Comparison of ENCODE assay signal across 24 mouse cellular contexts in the genomic region with DNA sequence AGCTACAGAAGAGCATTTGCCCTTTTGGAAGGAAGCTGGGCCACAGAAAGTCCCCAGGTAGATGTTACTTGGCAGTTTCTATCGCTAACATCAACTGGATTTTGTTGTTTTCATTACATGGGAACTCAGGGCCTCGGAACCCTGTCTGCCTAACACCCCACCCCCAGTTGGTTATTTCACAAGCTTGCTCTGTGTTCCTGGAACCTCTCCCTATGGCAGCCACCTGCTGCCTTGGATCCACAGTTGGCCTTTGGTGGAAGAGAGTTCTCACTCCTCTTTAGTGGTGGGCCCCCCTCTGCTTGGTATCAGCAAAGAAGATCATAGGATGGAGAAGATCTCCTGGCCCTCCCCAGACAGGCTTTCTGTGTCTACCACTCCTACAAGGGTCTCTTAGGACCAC. TPM values are rescaled to one million over a fixed set of nuclear protein-coding genes. Genes with fewer than 3 reads are reported as not detected.
A peak's percentile ranks its signal among the peaks of the same experiment; 100 is the strongest.
DNase-seq lines count a peak whose midpoint lies in the region; TF ChIP-seq lines count a peak whose summit lies in the region.
"Had no signal": no experiment of that assay in that cellular context is flagged by ENCODE, and none has a peak within 500 bp of the region (broad histone marks: within the 10 kb centered on the region; RNA-seq: fewer than 3 reads in every experiment).

No protein-coding gene starts in this region.

- no peak for TF ChIP-seq POLR2A in liver, adult 2 months (IDR thresholded peaks at IDR 0.05; ENCODE audit: extremely low read depth, insufficient read depth, low read length)

- DNase-seq in gastrocnemius, adult 18-20 months (ENCODE audit: low spot score), result peak; percentile 33
- DNase-seq in gastrocnemius, postnatal 4 days (ENCODE audit: low spot score in 2 of 2), result no peak
- DNase-seq in heart, adult 11 months, result peak; percentile 88
- no peak for DNase-seq in heart, adult 9 months (ENCODE audit: low spot score in 2 of 2)
- DNase-seq in liver, adult 2 months (ENCODE audit: extremely low read depth, low read depth, low spot score), result peak; percentile 81
- no peak for DNase-seq in liver
- no peak for DNase-seq in spleen, postnatal 10 days (ENCODE audit: low spot score in 2 of 2)
- DNase-seq: cerebellum, adult 18-20 months; cerebellum, adult 9-10 months; cerebellum, postnatal 14 days; heart, postnatal 10 days; heart, postnatal 36 days had no signal

- no peaks in the 10 kb centered on the region for H3K27me3 ChIP-seq in liver, adult 2 months (ENCODE audit: control insufficient read depth, insufficient read depth, low read length)
- H3K27me3 ChIP-seq: forebrain, embryonic 13.5 days; heart, embryonic 12.5 days; heart, embryonic 15.5 days; hindbrain, embryonic 13.5 days; intestine, embryonic 15.5 days had no signal

- H3K4me3 ChIP-seq in liver, adult 2 months (ENCODE audit: insufficient read depth, low read depth, low read length), result no peak overlapping the region
- no peak overlapping the region for H3K4me3 ChIP-seq in brown adipose tissue, adult 24 weeks (ENCODE audit: insufficient read depth, low read depth, low read length)
- H3K4me3 ChIP-seq: forebrain, embryonic 10.5 days; forebrain, embryonic 13.5 days; heart, embryonic 12.5 days; heart, embryonic 15.5 days; hindbrain, embryonic 10.5 days; hindbrain, embryonic 13.5 days; intestine, embryonic 15.5 days had no signal

- H3K9ac ChIP-seq in liver, adult 2 months (ENCODE audit: low read depth, low read length), result no peak overlapping the region
- H3K9ac ChIP-seq: forebrain, embryonic 13.5 days; heart, embryonic 12.5 days; heart, embryonic 15.5 days; hindbrain, embryonic 13.5 days; intestine, embryonic 15.5 days had no signal

- TF ChIP-seq CTCF in liver, adult 2 months (IDR thresholded peaks at IDR 0.05; ENCODE audit: low read depth, low read length), result no peak

- peaks cover 31% of the 10 kb centered on the region for H3K4me1 ChIP-seq in liver, adult 2 months (ENCODE audit: control insufficient read depth, insufficient read depth, low read length)
- peaks cover 17% of the 10 kb centered on the region; the same call in 1 of the 2 replicates for H3K4me1 ChIP-seq in brown adipose tissue, adult 24 weeks (ENCODE audit: control insufficient read depth, insufficient read depth, insufficient read length, low read length)
- H3K4me1 ChIP-seq: forebrain, embryonic 13.5 days; hindbrain, embryonic 13.5 days had no signal

- H3K36me3 ChIP-seq in liver, adult 2 months (ENCODE audit: control insufficient read depth, insufficient read depth, low read length), result no peaks in the 10 kb centered on the region
- H3K36me3 ChIP-seq: forebrain, embryonic 10.5 days; heart, embryonic 12.5 days; heart, embryonic 15.5 days; hindbrain, embryonic 10.5 days; hindbrain, embryonic 13.5 days; intestine, embryonic 15.5 days had no signal

- peak overlapping the region; percentile 81 for H3K27ac ChIP-seq in liver, adult 2 months (replicated peaks; ENCODE audit: insufficient read depth, low read depth, low read length)
- H3K27ac ChIP-seq in brown adipose tissue, adult 24 weeks (replicated peaks; ENCODE audit: low read depth, low read length), result peak overlapping the region; percentile 99
- H3K27ac ChIP-seq: forebrain, embryonic 10.5 days; forebrain, embryonic 13.5 days; heart, embryonic 15.5 days; hindbrain, embryonic 13.5 days; intestine, embryonic 15.5 days had no signal

- H3K79me2 ChIP-seq in liver, adult 2 months (ENCODE audit: control insufficient read depth, insufficient read depth, low read length), result no peaks in the 10 kb centered on the region

- 14% methylated on average over 2 of the region's 2 CpGs for WGBS in liver, adult 2 months

RNA-seq across cellular contexts. Expression of a gene that starts 16.3 kb away (rescaled TPM):
- total RNA-seq in gastrocnemius, adult 18-20 months (2021), result 10 to 100 TPM; 41.9 to 56.0 TPM
- 10 to 100 TPM; 13.0 to 20.0 TPM for total RNA-seq in gastrocnemius, postnatal 4 days (2021)
- 464 and 499 TPM in 2 replicates for total RNA-seq in liver, adult 2 months (2014; rRNA removed)
- polyA plus RNA-seq in liver, adult 2 months (2012; rRNA removed), result 610 and 703 TPM in 2 replicates
- 1,082 and 1,581 TPM in 2 replicates for polyA plus RNA-seq in brown adipose tissue, adult 24 weeks (2012; ENCODE audit: insufficient read depth, insufficient read length, missing spikeins)

RNA-seq across cellular contexts. Expression of a gene that starts 39.6 kb away (rescaled TPM):
- not detected for total RNA-seq in gastrocnemius, adult 18-20 months (2021)
- total RNA-seq in gastrocnemius, postnatal 4 days (2021), result under 1 TPM; 0.15 to 0.16 TPM
- 0.20 and 0.74 TPM in 2 replicates for total RNA-seq in liver, adult 2 months (2014; rRNA removed)
- 0.22 and 0.34 TPM in 2 replicates for polyA plus RNA-seq in liver, adult 2 months (2012; rRNA removed)
- 0.59 and 1.3 TPM in 2 replicates for polyA plus RNA-seq in brown adipose tissue, adult 24 weeks (2012; ENCODE audit: insufficient read depth, insufficient read length, missing spikeins)
- total RNA-seq: gastrocnemius, adult 8-10 months; heart, adult 8-10 months; heart, postnatal 10 days; heart, postnatal 36 days; MEL had no signal
- polyA plus RNA-seq: CD4-positive, CD25-positive, alpha-beta regulatory T cell, adult 4 months had no signal

RNA-seq across cellular contexts. Expression of a gene that starts 57.9 kb away (rescaled TPM):
- 1 to 10 TPM; 7.0 to 10.0 TPM for total RNA-seq in gastrocnemius, adult 18-20 months (2021)
- total RNA-seq in gastrocnemius, postnatal 4 days (2021), result 10 to 100 TPM; 28.9 to 30.4 TPM
- 18.3 and 19.9 TPM in 2 replicates for total RNA-seq in liver, adult 2 months (2014; rRNA removed)
- polyA plus RNA-seq in liver, adult 2 months (2012; rRNA removed), result 11.4 and 12.2 TPM in 2 replicates
- polyA plus RNA-seq in brown adipose tissue, adult 24 weeks (2012; ENCODE audit: insufficient read depth, insufficient read length, missing spikeins), result 11.5 and 12.4 TPM in 2 replicates

Comparison
In these comparisons a context has a peak if more than half of its experiments do, and no peak if none do; other contexts are left out.
1. DNase-seq: peak in gastrocnemius, adult 18-20 months (single experiment), heart, adult 11 months (single experiment) and liver, adult 2 months (single experiment); none in gastrocnemius, postnatal 4 days (0 of 2), heart, adult 9 months (0 of 2), liver (single experiment) and spleen, postnatal 10 days (0 of 2).